Mouse (Mus musculus) MEL (cell line): Measurements from ENCODE around the gene Map3k12. TPM values are rescaled to one million over a fixed set of nuclear protein-coding genes. Genes with fewer than 3 reads are reported as not detected.

ENCODE experiments used
- DNase-seq: peaks from one replicate; pipeline ENCODE4 v3.0.0; 2011; ENCODE audit warnings: low read depth, low spot score
- H3K27ac ChIP-seq: 2 replicates; pipeline ENCODE4 v1.5.1; 2012; ENCODE audit warnings: low read depth, mild to moderate bottlenecking, control low read depth, low read length, moderate library complexity; ENCODE audit not compliant: control insufficient read depth
- H3K27me3 ChIP-seq, 2 experiments: fragments of 150-350 bp in 1 of 2; sonication (generic) in 1 of 2; 2 replicates each; pipeline ENCODE4 v1.6.1; 2012; ENCODE audit warnings: low read length in 2 of 2, mild to moderate bottlenecking in 2 of 2, improper control_type of control experiment in 1 of 2, moderate library complexity in 1 of 2; ENCODE audit not compliant: insufficient read depth in 2 of 2, control insufficient read depth in 1 of 2
- H3K36me3 ChIP-seq, 2 experiments: 2 replicates each; pipeline ENCODE4 v1.6.1; 2012 to 2014; ENCODE audit warnings: low read length in 2 of 2, improper control_type of control experiment in 1 of 2, inconsistent platforms in 1 of 2, mild to moderate bottlenecking in 1 of 2; ENCODE audit not compliant: insufficient read depth in 2 of 2, control insufficient read depth in 1 of 2
- H3K4me1 ChIP-seq, 2 experiments: fragments of 150-350 bp in 1 of 2; sonication (generic) in 1 of 2; 2 replicates each; pipeline ENCODE4 v1.6.1; 2012; ENCODE audit warnings: low read length in 2 of 2, improper control_type of control experiment in 1 of 2, mild to moderate bottlenecking in 1 of 2; ENCODE audit not compliant: insufficient read depth in 2 of 2, control insufficient read depth in 1 of 2
- H3K4me3 ChIP-seq, 2 experiments: fragments of 150-350 bp in 1 of 2; sonication (generic) in 1 of 2; 2 replicates each; pipeline ENCODE4 v1.5.1; 2012; ENCODE audit warnings: low read depth in 2 of 2, low read length in 2 of 2, mild to moderate bottlenecking in 2 of 2, moderate library complexity in 2 of 2, control low read depth in 1 of 2, improper control_type of control experiment in 1 of 2; ENCODE audit not compliant: control insufficient read depth in 1 of 2, insufficient read depth in 1 of 2
- H3K79me2 ChIP-seq: 2 replicates; pipeline ENCODE4 v1.6.1; 2012; ENCODE audit warnings: mild to moderate bottlenecking, low read length, moderate library complexity; ENCODE audit not compliant: control insufficient read depth, poor library complexity, insufficient read depth
- H3K9ac ChIP-seq: 2 replicates; pipeline ENCODE4 v1.6.1; 2012; ENCODE audit warnings: low read depth, mild to moderate bottlenecking, control low read depth, low read length, moderate library complexity; ENCODE audit not compliant: control insufficient read depth, poor library complexity, severe bottlenecking
- H3K9me3 ChIP-seq: fragments of 150-350 bp; sonication (generic); replicated peaks from 2 replicates; pipeline ENCODE4 v1.6.1; 2012; ENCODE audit warnings: mild to moderate bottlenecking, low read length, improper control_type of control experiment, moderate library complexity; ENCODE audit not compliant: insufficient read depth
- CTCF ChIP-seq, 3 experiments: IDR thresholded peaks in 2 of 3; conservative IDR thresholded peaks in 1 of 3; 2 replicates each; pipeline ENCODE4 v1.5.1; 2011 to 2012; ENCODE audit warnings: low read length in 3 of 3, low read depth in 2 of 3, mild to moderate bottlenecking in 2 of 3, improper control_type of control experiment in 1 of 3, inconsistent platforms in 1 of 3, mixed read lengths in 1 of 3, moderate library complexity in 1 of 3; ENCODE audit not compliant: control insufficient read depth in 1 of 3, insufficient read depth in 1 of 3, poor library complexity in 1 of 3, severe bottlenecking in 1 of 3
- GABPA ChIP-seq: IDR thresholded peaks from 2 replicates; pipeline ENCODE4 v1.6.1; 2012; ENCODE audit warnings: low read depth, mild to moderate bottlenecking, inconsistent platforms, low read length, improper control_type of control experiment, moderate library complexity
- GATA1 ChIP-seq: IDR thresholded peaks from 2 replicates; pipeline ENCODE4 v1.6.1; 2011; ENCODE audit warnings: low read depth, low read length, improper control_type of control experiment
- MAX ChIP-seq: IDR thresholded peaks from 2 replicates; pipeline ENCODE4 v1.6.1; 2011; ENCODE audit warnings: low read length, improper control_type of control experiment
- MEF2A ChIP-seq: IDR thresholded peaks from 2 replicates; pipeline ENCODE4 v1.6.1; 2014; ENCODE audit warnings: low read depth, mild to moderate bottlenecking, inconsistent platforms, low read length, improper control_type of control experiment; ENCODE audit not compliant: poor library complexity, insufficient replicate concordance, severe bottlenecking; ENCODE audit errors: extremely low read depth
- MYB ChIP-seq: IDR thresholded peaks from 2 replicates; pipeline ENCODE4 v1.6.1; 2011; ENCODE audit warnings: mild to moderate bottlenecking, low read depth, low read length, improper control_type of control experiment
- POLR2AphosphoS5 ChIP-seq: IDR thresholded peaks from 2 replicates; pipeline ENCODE4 v1.6.1; 2012; ENCODE audit warnings: low read depth, borderline replicate concordance, mild to moderate bottlenecking, inconsistent platforms, low read length, moderate library complexity, mixed read lengths
- TAL1 ChIP-seq: IDR thresholded peaks from 2 replicates; pipeline ENCODE4 v1.6.1; 2012; ENCODE audit warnings: mild to moderate bottlenecking, inconsistent platforms, low read length, moderate library complexity, mixed read lengths
- USF1 ChIP-seq: IDR thresholded peaks from 2 replicates; pipeline ENCODE4 v1.6.1; 2014; ENCODE audit warnings: low read depth, mild to moderate bottlenecking, inconsistent platforms, low read length, improper control_type of control experiment, moderate library complexity
- ZNF384 ChIP-seq: IDR thresholded peaks from 2 replicates; pipeline ENCODE4 v1.6.1; 2012; ENCODE audit warnings: low read depth, mild to moderate bottlenecking, inconsistent platforms, low read length, improper control_type of control experiment
- polyA plus RNA-seq, 2 experiments: library from polyadenylated mRNA; stranded (reverse) in 1 of 2; unstranded in 1 of 2; fragments of >175 nt in 1 of 2; fragments of >200 nt in 1 of 2; gene quantifications; 2 replicates each; pipeline versions ENCODE4 v1.2.1 to v1.2.4; 2012; ENCODE audit warnings: low replicate concordance in 2 of 2, low read depth in 1 of 2; ENCODE audit not compliant: insufficient read length in 2 of 2, insufficient read depth in 1 of 2, missing spikeins in 1 of 2
- total RNA-seq: library from RNA; depleted of rRNA; stranded (reverse); fragments of 300-350 nt; gene quantifications from 2 replicates; pipeline ENCODE4 v1.2.3, GENCODE M21; 2012

The Map3k12 gene
- total and polyA plus RNA-seq, 3 experiments, result 1.7 to 2.8 TPM; not detected in 1

DNA sequence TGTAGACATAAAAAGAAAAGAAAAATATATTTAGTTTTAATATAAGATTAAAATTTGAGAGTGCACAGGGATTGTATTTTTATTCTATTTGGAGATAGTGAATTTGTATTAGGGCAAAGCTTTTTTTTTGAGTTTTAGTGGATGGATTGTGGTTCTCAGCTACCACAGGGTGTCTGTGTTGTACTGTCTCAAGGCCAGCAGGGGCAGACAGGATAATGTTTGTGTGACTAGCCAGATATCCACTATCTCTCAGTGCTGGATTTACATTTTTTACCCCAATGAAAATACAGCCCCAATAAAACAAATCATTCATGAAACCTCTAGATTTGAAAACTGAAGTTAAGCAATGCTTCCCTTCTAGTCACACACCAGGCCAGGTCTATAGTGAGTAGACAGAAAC, 40.7 kb upstream of the Map3k12 start:
- H3K9ac ChIP-seq, result no peak overlapping the region
- H3K4me3 ChIP-seq, result no peak overlapping the region
- H3K27me3 ChIP-seq, result no peaks in the 10 kb centered on the region
- no peaks in the 10 kb centered on the region for H3K79me2 ChIP-seq
- DNase-seq, result no peak
- TF ChIP-seq CTCF (IDR thresholded peaks at IDR 0.05 in 2 of 3, conservative IDR thresholded peaks at IDR 0.05 in 1 of 3; ENCODE audit: control insufficient read depth in 1 of 3, insufficient read depth in 1 of 3, low read depth in 2 of 3, low read length in 3 of 3, poor library complexity in 1 of 3, severe bottlenecking in 1 of 3) (peak in 1 of 3 experiments; percentile 10; a peak in 1 of 6 replicates), TAL1 (no peak), POLR2AphosphoS5 (no peak)
- H3K27ac ChIP-seq, result no peak overlapping the region
- no peaks in the 10 kb centered on the region for H3K4me1 ChIP-seq
- H3K9me3 ChIP-seq, result no peaks in the 10 kb centered on the region
- H3K36me3 ChIP-seq, result peaks cover 0 to 29% of the 10 kb centered on the region in 2 experiments; a peak in 2 of 4 replicates

DNA sequence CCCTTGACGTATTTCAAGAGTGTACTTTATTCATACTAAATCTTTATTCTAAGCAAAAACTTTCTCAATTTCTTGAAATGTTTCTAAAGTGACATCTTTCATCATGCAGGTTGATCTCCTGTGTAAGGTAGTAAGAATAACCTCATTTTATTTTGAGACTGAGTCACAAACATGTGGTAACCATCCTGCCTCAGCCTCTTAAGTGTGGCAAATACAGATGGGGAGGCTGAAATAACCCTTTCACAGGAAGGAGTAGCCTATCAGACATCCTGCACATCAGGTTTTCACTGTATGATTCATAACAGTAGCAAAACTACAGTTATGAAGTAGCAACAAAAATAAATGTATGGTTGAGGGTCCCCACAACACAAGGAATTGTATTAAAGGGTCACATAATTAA, 38.7 kb upstream of the Map3k12 start:
- no peak overlapping the region for H3K4me3 ChIP-seq
- H3K79me2 ChIP-seq, result no peaks in the 10 kb centered on the region
- H3K9me3 ChIP-seq, result no peaks in the 10 kb centered on the region
- TF ChIP-seq USF1 (no peak), MAX (no peak), GABPA (no peak), MYB (no peak), MEF2A (no peak)
- TF ChIP-seq, all 39 proteins: peak for 0
- Histone ChIP-seq H3K36me3 (peaks cover 0 to 41% of the 10 kb centered on the region in 2 experiments; a peak in 2 of 4 replicates), H3K27ac (no peak overlapping the region), H3K4me1 (no peaks in the 10 kb centered on the region), H3K27me3 (no peaks in the 10 kb centered on the region), H3K9ac (no peak overlapping the region)
- no peak for DNase-seq

DNA sequence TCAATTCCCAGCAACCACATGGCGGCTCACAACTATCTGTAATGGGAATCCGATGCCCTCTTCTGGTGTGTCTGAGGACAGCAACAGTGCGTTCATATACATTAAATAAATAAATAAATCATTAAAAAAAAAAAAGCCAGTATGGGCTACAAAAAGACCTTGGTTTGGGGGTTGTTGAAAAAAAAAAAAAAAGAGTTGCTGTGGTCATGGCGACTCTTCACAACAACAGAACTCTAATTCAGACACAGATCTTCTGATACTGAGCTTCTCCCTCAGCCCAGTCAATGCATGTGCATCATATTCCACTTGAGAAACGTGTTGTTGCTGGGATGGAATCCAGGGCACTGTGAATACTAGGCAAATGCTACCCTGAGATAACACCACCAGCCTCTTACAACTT, 35.7 kb upstream of the Map3k12 start:
- Histone ChIP-seq H3K79me2 (no peaks in the 10 kb centered on the region), H3K36me3 (peaks cover 0 to 41% of the 10 kb centered on the region in 2 experiments; a peak in 2 of 4 replicates), H3K4me3 (no peak overlapping the region), H3K27ac (no peak overlapping the region), H3K27me3 (no peaks in the 10 kb centered on the region), H3K4me1 (no peaks in the 10 kb centered on the region), H3K9me3 (no peaks in the 10 kb centered on the region), H3K9ac (no peak overlapping the region)
- TF ChIP-seq GATA1 (no peak), ZNF384 (peak; percentile 54)
- no peak for DNase-seq
